Mouse (Mus musculus) megakaryocyte, embryonic 14.5 days (primary cell): Measurements from ENCODE around the gene Usp24.

Source experiments
- FLI1 ChIP-seq: IDR thresholded peaks from 2 replicates; pipeline ENCODE4 v1.6.1; 2012; ENCODE audit warnings: low read length, inconsistent platforms, mixed read lengths
- GATA1 ChIP-seq: IDR thresholded peaks from 3 replicates; pipeline ENCODE4 v1.6.1; 2012; ENCODE audit warnings: mixed read lengths, low read length, inconsistent platforms, borderline replicate concordance

DNA sequence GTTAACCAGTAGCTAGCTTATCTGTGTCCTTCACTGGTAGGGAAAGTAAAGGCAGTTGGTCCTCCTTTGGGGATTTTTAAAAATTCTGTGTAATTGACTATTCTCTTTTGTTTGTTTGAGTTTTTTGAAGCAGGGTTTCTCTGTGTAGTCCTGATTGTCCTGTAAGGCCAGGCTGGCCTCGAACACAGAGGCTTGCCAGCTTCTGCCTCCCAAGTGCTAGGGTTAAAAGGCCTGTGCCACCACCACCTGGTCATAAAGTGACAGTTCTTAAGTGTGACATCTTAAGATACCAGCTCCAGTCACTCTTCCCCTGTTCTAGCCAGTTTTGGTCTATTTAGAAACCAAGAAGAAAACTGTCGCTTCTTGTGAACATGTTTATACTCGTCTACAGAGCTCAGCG is 2.2 kb downstream of the Usp24 start:
- TF ChIP-seq GATA1 (no peak), FLI1 (no peak)
